Mouse (Mus musculus) bone marrow macrophage, adult 2 months (primary cell): Measurements from ENCODE around the gene Gm20388.

Source experiments
- CTCF ChIP-seq: IDR thresholded peaks from 2 replicates; pipeline ENCODE4 v1.5.1; 2012; ENCODE audit warnings: low read depth, mild to moderate bottlenecking, low read length, moderate library complexity
- POLR2A ChIP-seq: IDR thresholded peaks from 2 replicates; pipeline ENCODE4 v1.6.1; 2012; ENCODE audit warnings: mild to moderate bottlenecking, low read depth, low read length, borderline replicate concordance

DNA sequence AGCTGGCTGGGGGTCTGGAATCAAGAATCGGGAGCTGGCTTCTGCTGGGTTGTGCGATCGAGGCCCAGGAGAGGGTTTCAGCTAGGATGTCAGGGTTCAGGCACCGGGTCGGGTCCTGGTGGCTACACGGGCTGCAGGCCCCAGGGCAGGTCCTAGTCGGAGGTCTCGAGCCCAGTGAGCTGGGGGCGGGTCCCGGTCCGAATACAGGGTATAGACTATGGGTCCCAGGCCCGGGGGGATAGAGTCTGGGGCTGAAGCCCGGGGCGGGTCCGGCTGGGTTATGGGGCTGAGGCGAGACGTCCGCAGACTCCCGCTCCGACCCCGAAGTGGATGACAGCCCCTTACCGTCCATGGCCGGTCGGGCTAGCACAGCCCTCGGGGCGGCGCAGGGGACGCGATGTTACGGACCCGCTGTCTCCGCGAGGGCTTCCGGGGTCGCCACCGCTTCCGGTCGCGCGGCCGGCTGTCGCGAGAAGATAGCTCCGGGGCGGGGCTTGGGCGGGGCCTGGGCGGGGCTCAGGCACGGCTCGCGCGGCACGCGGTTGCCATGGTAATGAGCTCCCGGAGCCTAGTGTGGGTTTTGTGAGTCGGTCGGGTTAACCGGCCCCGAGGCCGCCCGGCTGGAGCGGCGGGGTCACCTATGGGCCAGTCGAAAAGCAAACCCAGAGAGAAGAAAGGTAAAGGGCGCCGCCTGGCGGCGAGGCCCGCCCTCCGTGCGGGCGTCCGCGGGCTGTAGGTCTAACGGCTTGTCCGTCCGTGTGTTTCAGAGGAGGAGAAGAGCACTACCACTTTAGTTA is 3301.9 kb downstream of the Gm20388 start, which contains the start of the genes Chmp1a and Spata33:
- TF ChIP-seq POLR2A = no peak
- peak; percentile 43; the same call in 1 of the 2 replicates for TF ChIP-seq CTCF
